Mouse (Mus musculus): ENCODE results near the gene Lrrtm3.

DNA sequence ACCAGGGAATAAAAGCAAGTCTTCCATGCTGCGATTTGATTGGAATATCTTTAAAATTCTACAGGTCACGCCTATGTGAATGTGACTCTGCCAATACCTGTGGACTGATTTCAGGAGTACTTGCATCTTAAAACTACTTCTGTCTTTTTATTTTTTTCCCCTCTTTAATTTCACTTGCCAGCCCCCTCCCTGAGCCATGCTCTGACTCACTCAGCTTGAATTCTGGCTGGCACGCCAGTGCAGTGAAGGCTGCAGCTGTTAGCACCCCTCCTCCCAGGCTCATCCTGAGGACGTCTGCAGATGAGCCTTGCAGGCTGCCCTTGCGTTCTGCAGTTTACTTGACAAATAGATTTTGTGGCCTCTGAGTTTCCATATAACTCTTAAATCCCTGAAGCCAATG lies 14.1 kb downstream of the Lrrtm3 start:
- no peak for TF ChIP-seq TAL1 (IDR thresholded peaks at IDR 0.05; ENCODE audit: low read length)
- no peak for TF ChIP-seq GATA1 (IDR thresholded peaks at IDR 0.05; ENCODE audit: low read length)

Measured in erythroblast, embryonic 14.5 days (primary cell).